Mouse (Mus musculus) B cell, adult (primary cell): Measurements from ENCODE around the gene Hist1h3g. TPM values are rescaled to one million over a fixed set of nuclear protein-coding genes. Genes with fewer than 3 reads are reported as not detected.

Experiments used
- total RNA-seq: library from RNA; stranded (reverse); gene quantifications from 4 replicates; pipeline ENCODE4 v1.2.4, GENCODE M21; 2023; ENCODE audit not compliant: inconsistent age

Gene Hist1h3g
- 5.1 to 15.0 TPM (median 8.0 TPM) in 4 replicates for total RNA-seq

GRCm38 (mm10) chr13:23535137-23536075, at the start of gene Hist1h3g:
TSS of gene Hist1h3g (plus strand) at chr13:23535422.

GRCm38 (mm10) chr13:23488400-23489322, 46.6 kb upstream of the Hist1h3g start, which contains the start of gene Btn2a2:
TSS of gene Btn2a2 (minus strand) at chr13:23488857.

GRCm38 (mm10) chr13:23530901-23531875, 4.0 kb upstream of the Hist1h3g start, which contains the start of gene Hist1h4h:
TSS of gene Hist1h4h (plus strand) at chr13:23531050.

GRCm38 (mm10) chr13:23533560-23534367, 1.5 kb upstream of the Hist1h3g start, which contains the start of gene Hist1h2af:
TSS of gene Hist1h2af (plus strand) at chr13:23533906.

GRCm38 (mm10) chr13:23542999-23543607, 7.9 kb downstream of the Hist1h3g start, which contains the start of gene Hist1h2bh:
TSS of gene Hist1h2bh (minus strand) at chr13:23543392.

GRCm38 (mm10) chr13:23543965-23544786, 9.0 kb downstream of the Hist1h3g start, which contains the start of gene Hist1h3f:
TSS of gene Hist1h3f (plus strand) at chr13:23544052.

GRCm38 (mm10) chr13:23551146-23551834, 16.1 kb downstream of the Hist1h3g start, which contains the start of gene Hist1h4f:
TSS of gene Hist1h4f (minus strand) at chr13:23551648.

GRCm38 (mm10) chr13:23552962-23553361, 17.7 kb downstream of the Hist1h3g start, which contains the start of gene Hist1h1d:
TSS of gene Hist1h1d (plus strand) at chr13:23553262.

GRCm38 (mm10) chr13:23561883-23562659, 26.8 kb downstream of the Hist1h3g start, which contains the start of gene Hist1h3e:
TSS of gene Hist1h3e (minus strand) at chr13:23562369.

GRCm38 (mm10) chr13:23571022-23571503, 35.8 kb downstream of the Hist1h3g start, which contains the start of the genes Hist1h2ae and Hist1h2bg:
TSS of gene Hist1h2ae (minus strand) at chr13:23571220.
TSS of gene Hist1h2bg (plus strand) at chr13:23571396.

GRCm38 (mm10) chr13:23573898-23574524, 38.8 kb downstream of the Hist1h3g start, which contains the start of the genes Hist1h2bf and Hist1h2ad:
TSS of gene Hist1h2bf (minus strand) at chr13:23574196.
TSS of gene Hist1h2ad (plus strand) at chr13:23574381.

GRCm38 (mm10) chr13:23575271-23575851, 40.1 kb downstream of the Hist1h3g start, which contains the start of gene Hist1h3d:
TSS of gene Hist1h3d (plus strand) at chr13:23575763.

GRCm38 (mm10) chr13:23581408-23582218, 46.4 kb downstream of the Hist1h3g start, which contains the start of gene Hist1h4d:
TSS of gene Hist1h4d (plus strand) at chr13:23581598.

